Mouse (Mus musculus): Measurements from ENCODE around the gene Ppp4r3a. TPM values are rescaled to one million over a fixed set of nuclear protein-coding genes. Genes with fewer than 3 reads are reported as not detected.

The Ppp4r3a gene
- polyA plus RNA-seq, 2 experiments: 18.3 to 18.8 TPM

GRCm38 (mm10) chr12:101075433-101075832 lies 8.1 kb downstream of the Ppp4r3a start:
- H3K4me1 ChIP-seq (replicated peaks; ENCODE audit: control insufficient read depth in 2 of 2, insufficient read depth in 2 of 2, low read length in 1 of 2): peaks cover 7 to 10% of the 10 kb centered on the region in 2 experiments
- DNase-seq (ENCODE audit: low read depth in 3 of 3, low spot score in 3 of 3): no peak
- H3K9ac ChIP-seq (replicated peaks): no peak overlapping the region
- H3K4me2 ChIP-seq (ENCODE audit: low read depth): no peak overlapping the region
- no peak overlapping the region for H3K27ac ChIP-seq
- ATAC-seq (ENCODE audit: insufficient read depth): no peak
- no peak overlapping the region for H3K4me3 ChIP-seq (ENCODE audit: insufficient read depth in 1 of 2, low read depth in 2 of 2, low read length in 2 of 2)
- TF ChIP-seq CTCF (IDR thresholded peaks at IDR 0.05; ENCODE audit: low read depth) (no peak), EP300 (IDR thresholded peaks at IDR 0.05; ENCODE audit: low read depth) (no peak)
- H3K36me3 ChIP-seq (replicated peaks; ENCODE audit: control insufficient read depth, insufficient read depth, low read depth): peaks cover 23% of the 10 kb centered on the region
- no peaks in the 10 kb centered on the region for H3K27me3 ChIP-seq (ENCODE audit: control insufficient read depth, insufficient read depth, low read length)
- H3K9me3 ChIP-seq (ENCODE audit: control insufficient read depth, low read length): no peaks in the 10 kb centered on the region
- WGBS (ENCODE audit: insufficient replicate concordance): 72% methylated on average over 3 of the region's 3 CpGs

GRCm38 (mm10) chr12:101074821-101075429 lies 8.6 kb downstream of the Ppp4r3a start:
- Histone ChIP-seq H3K27ac (no peak overlapping the region), H3K36me3 (replicated peaks; ENCODE audit: control insufficient read depth, insufficient read depth, low read depth) (peaks cover 21% of the 10 kb centered on the region), H3K27me3 (ENCODE audit: control insufficient read depth, insufficient read depth, low read length) (no peaks in the 10 kb centered on the region), H3K4me1 (replicated peaks; ENCODE audit: control insufficient read depth in 2 of 2, insufficient read depth in 2 of 2, low read length in 1 of 2) (peaks cover 7 to 9% of the 10 kb centered on the region in 2 experiments), H3K4me2 (ENCODE audit: low read depth) (no peak overlapping the region), H3K9ac (replicated peaks) (no peak overlapping the region), H3K4me3 (ENCODE audit: insufficient read depth in 1 of 2, low read depth in 2 of 2, low read length in 2 of 2) (no peak overlapping the region), H3K9me3 (ENCODE audit: control insufficient read depth, low read length) (no peaks in the 10 kb centered on the region)
- DNase-seq (ENCODE audit: low read depth in 3 of 3, low spot score in 3 of 3): no peak
- 78% methylated on average over 4 of the region's 4 CpGs for WGBS (ENCODE audit: insufficient replicate concordance)
- ATAC-seq (ENCODE audit: insufficient read depth): no peak
- TF ChIP-seq CTCF (IDR thresholded peaks at IDR 0.05; ENCODE audit: low read depth) (no peak), EP300 (IDR thresholded peaks at IDR 0.05; ENCODE audit: low read depth) (no peak)

GRCm38 (mm10) chr12:101069813-101070212 lies 13.7 kb downstream of the Ppp4r3a start:
- 59% methylated on average over 1 of the region's 1 CpGs for whole genome bisulfite sequencing (ENCODE audit: insufficient replicate concordance)
- Histone ChIP-seq H3K4me2 (ENCODE audit: low read depth) (no peak overlapping the region), H3K4me1 (replicated peaks; ENCODE audit: control insufficient read depth in 2 of 2, insufficient read depth in 2 of 2, low read length in 1 of 2) (no peaks in the 10 kb centered on the region), H3K4me3 (ENCODE audit: insufficient read depth in 1 of 2, low read depth in 2 of 2, low read length in 2 of 2) (no peak overlapping the region), H3K9me3 (ENCODE audit: control insufficient read depth, low read length) (no peaks in the 10 kb centered on the region), H3K27ac (no peak overlapping the region), H3K27me3 (ENCODE audit: control insufficient read depth, insufficient read depth, low read length) (no peaks in the 10 kb centered on the region), H3K36me3 (replicated peaks; ENCODE audit: control insufficient read depth, insufficient read depth, low read depth) (peaks cover 22% of the 10 kb centered on the region), H3K9ac (replicated peaks) (no peak overlapping the region)
- ATAC-seq (ENCODE audit: insufficient read depth): no peak
- TF ChIP-seq CTCF (IDR thresholded peaks at IDR 0.05; ENCODE audit: low read depth) (no peak), EP300 (IDR thresholded peaks at IDR 0.05; ENCODE audit: low read depth) (no peak)
- DNase-seq (ENCODE audit: low read depth in 3 of 3, low spot score in 3 of 3): no peak

GRCm38 (mm10) chr12:101066329-101066728 lies 17.2 kb downstream of the Ppp4r3a start:
- no peak for DNase-seq (ENCODE audit: low read depth in 3 of 3, low spot score in 3 of 3)
- TF ChIP-seq CTCF (IDR thresholded peaks at IDR 0.05; ENCODE audit: low read depth) (no peak), EP300 (IDR thresholded peaks at IDR 0.05; ENCODE audit: low read depth) (no peak)
- WGBS (ENCODE audit: insufficient replicate concordance): 88% methylated on average over 1 of the region's 1 CpGs
- H3K9me3 ChIP-seq (ENCODE audit: control insufficient read depth, low read length): no peaks in the 10 kb centered on the region
- no peak overlapping the region for H3K4me2 ChIP-seq (ENCODE audit: low read depth)
- no peak overlapping the region for H3K9ac ChIP-seq (replicated peaks)
- no peak overlapping the region for H3K4me3 ChIP-seq (ENCODE audit: insufficient read depth in 1 of 2, low read depth in 2 of 2, low read length in 2 of 2)
- no peak overlapping the region for H3K27ac ChIP-seq
- peaks cover 44% of the 10 kb centered on the region for H3K36me3 ChIP-seq (replicated peaks; ENCODE audit: control insufficient read depth, insufficient read depth, low read depth)
- no peak for ATAC-seq (ENCODE audit: insufficient read depth)
- H3K27me3 ChIP-seq (ENCODE audit: control insufficient read depth, insufficient read depth, low read length): no peaks in the 10 kb centered on the region
- no peaks in the 10 kb centered on the region for H3K4me1 ChIP-seq (replicated peaks; ENCODE audit: control insufficient read depth in 2 of 2, insufficient read depth in 2 of 2, low read length in 1 of 2)

GRCm38 (mm10) chr12:101039956-101040355 lies 43.5 kb downstream of the Ppp4r3a start:
- ATAC-seq (ENCODE audit: insufficient read depth) (no peak), DNase-seq (ENCODE audit: low read depth in 3 of 3, low spot score in 3 of 3) (no peak)
- Histone ChIP-seq H3K4me3 (ENCODE audit: insufficient read depth in 1 of 2, low read depth in 2 of 2, low read length in 2 of 2) (no peak overlapping the region), H3K9ac (replicated peaks) (no peak overlapping the region), H3K4me1 (replicated peaks; ENCODE audit: control insufficient read depth in 2 of 2, insufficient read depth in 2 of 2, low read length in 1 of 2) (no peaks in the 10 kb centered on the region), H3K27me3 (ENCODE audit: control insufficient read depth, insufficient read depth, low read length) (no peaks in the 10 kb centered on the region), H3K27ac (no peak overlapping the region), H3K4me2 (ENCODE audit: low read depth) (no peak overlapping the region), H3K36me3 (replicated peaks; ENCODE audit: control insufficient read depth, insufficient read depth, low read depth) (peaks cover 54% of the 10 kb centered on the region), H3K9me3 (ENCODE audit: control insufficient read depth, low read length) (no peaks in the 10 kb centered on the region)
- no peak for TF ChIP-seq EP300 (IDR thresholded peaks at IDR 0.05; ENCODE audit: low read depth)
- TF ChIP-seq CTCF (IDR thresholded peaks at IDR 0.05; ENCODE audit: low read depth): no peak
